Mouse (Mus musculus) erythroblast, embryonic 14.5 days (primary cell): ENCODE measurements at regions not wholly inside any gene's neighbourhood (a gene's known extent, or its start where the extent isn't known, plus 50 kb on each side); places are given as distances from the start of the nearest gene placed in this dataset.

ENCODE experiments used
- GATA1 ChIP-seq: IDR thresholded peaks from 2 replicates; pipeline ENCODE4 v1.6.1; 2012; ENCODE audit warnings: low read length, inconsistent platforms, mixed read lengths
- TAL1 ChIP-seq: IDR thresholded peaks from 3 replicates; pipeline ENCODE4 v1.6.1; 2012; ENCODE audit warnings: low read length, inconsistent platforms, mixed read lengths

- TF ChIP-seq GATA1 = no peak
- no peak for TF ChIP-seq TAL1
These were observed 202.9 kb upstream of the Id2 start for GRCm38 (mm10) chr12:25299603-25300471.
